Mouse (Mus musculus): ENCODE data around the gene Cnnm3.
A peak's percentile ranks its signal among the peaks of the same experiment; 100 is the strongest.

Cnnm3 gene

GRCm38 (mm10) chr1:36511289-36512021 lies at the start of gene Cnnm3:
Cnnm3 (plus strand) TSS chr1:36511867.
- peak; percentile 98 for DNase-seq (ENCODE audit: extremely low read depth, insufficient read length, low spot score)

GRCm38 (mm10) chr1:36465641-36466160 lies 46.0 kb upstream of the Cnnm3 start:
- DNase-seq (ENCODE audit: extremely low read depth, insufficient read length, low spot score), result no peak

GRCm38 (mm10) chr1:36467446-36467845 lies 44.2 kb upstream of the Cnnm3 start:
- no peak for DNase-seq (ENCODE audit: extremely low read depth, insufficient read length, low spot score)

GRCm38 (mm10) chr1:36469811-36470444 lies 41.7 kb upstream of the Cnnm3 start:
- peak; percentile 53 for DNase-seq (ENCODE audit: extremely low read depth, insufficient read length, low spot score)

GRCm38 (mm10) chr1:36471181-36472105 lies 40.2 kb upstream of the Cnnm3 start, which contains the start of gene Cnnm4:
Cnnm4 (plus strand) TSS chr1:36471620.
- peak; percentile 94 for DNase-seq (ENCODE audit: extremely low read depth, insufficient read length, low spot score)

- DNase-seq (ENCODE audit: extremely low read depth, insufficient read length, low spot score), result no peak
Measured at GRCm38 (mm10) chr1:36472106-36472440, 39.6 kb upstream of the Cnnm3 start.

- DNase-seq (ENCODE audit: extremely low read depth, insufficient read length, low spot score), result no peak
Measured at GRCm38 (mm10) chr1:36473211-36473780, 38.4 kb upstream of the Cnnm3 start.

- DNase-seq (ENCODE audit: extremely low read depth, insufficient read length, low spot score), result no peak
Measured at GRCm38 (mm10) chr1:36474646-36475045, 37.0 kb upstream of the Cnnm3 start.

- DNase-seq (ENCODE audit: extremely low read depth, insufficient read length, low spot score), result peak; percentile 43
Measured at GRCm38 (mm10) chr1:36475480-36476110, 36.1 kb upstream of the Cnnm3 start.

- DNase-seq (ENCODE audit: extremely low read depth, insufficient read length, low spot score), result no peak
Measured at GRCm38 (mm10) chr1:36476426-36476825, 35.2 kb upstream of the Cnnm3 start.

- DNase-seq (ENCODE audit: extremely low read depth, insufficient read length, low spot score), result no peak
Measured at GRCm38 (mm10) chr1:36478343-36478795, 33.3 kb upstream of the Cnnm3 start.

- DNase-seq (ENCODE audit: extremely low read depth, insufficient read length, low spot score), result no peak
Measured at GRCm38 (mm10) chr1:36479903-36480899, 31.5 kb upstream of the Cnnm3 start.

GRCm38 (mm10) chr1:36483825-36484224 lies 27.8 kb upstream of the Cnnm3 start:
- DNase-seq (ENCODE audit: extremely low read depth, insufficient read length, low spot score), result no peak

GRCm38 (mm10) chr1:36485080-36485479 lies 26.6 kb upstream of the Cnnm3 start:
- DNase-seq (ENCODE audit: extremely low read depth, insufficient read length, low spot score), result no peak

GRCm38 (mm10) chr1:36487111-36487510 lies 24.6 kb upstream of the Cnnm3 start:
- DNase-seq (ENCODE audit: extremely low read depth, insufficient read length, low spot score), result no peak

- DNase-seq (ENCODE audit: extremely low read depth, insufficient read length, low spot score), result no peak
Measured at GRCm38 (mm10) chr1:36489661-36490060, 22.0 kb upstream of the Cnnm3 start.

GRCm38 (mm10) chr1:36492416-36493139 lies 19.1 kb upstream of the Cnnm3 start:
- peak; percentile 75 for DNase-seq (ENCODE audit: extremely low read depth, insufficient read length, low spot score)

GRCm38 (mm10) chr1:36493299-36493698 lies 18.4 kb upstream of the Cnnm3 start:
- DNase-seq (ENCODE audit: extremely low read depth, insufficient read length, low spot score), result no peak
